Mouse (Mus musculus): ENCODE measurements at regions not wholly inside any gene's neighbourhood (a gene's known extent, or its start where the extent isn't known, plus 50 kb on each side); places are given as distances from the start of the nearest gene placed in this dataset.

GRCm38 (mm10) chr17:4875086-4876046, 118.8 kb upstream of the Arid1b start:
- no peak for TF ChIP-seq CTCF (IDR thresholded peaks at IDR 0.05; ENCODE audit: low read depth)
- TF ChIP-seq EP300 (optimal IDR thresholded peaks at IDR 0.05), result no peak
